Mouse (Mus musculus) heart, embryonic 14.5 days (tissue): Measurements from ENCODE around the gene Ccdc188. TPM values are rescaled to one million over a fixed set of nuclear protein-coding genes. Genes with fewer than 3 reads are reported as not detected.

Experiments used
- ATAC-seq: fragments of 200-750 bp; cut with Nextera tagmentation; 2 replicates; pipeline ENCODE4 v1.8.0; 2017; ENCODE audit warnings: low read depth, moderate TSS enrichment; ENCODE audit not compliant: insufficient number of reproducible peaks, insufficient read depth, low FRiP score
- H3K27ac ChIP-seq, 2 experiments: fragments of 200-500 bp in 1 of 2; fragments of 300-500 bp in 1 of 2; sonication (generic) in 1 of 2; replicated peaks in 1 of 2; 2 replicates each; pipeline ENCODE4 v1.5.1; 2012 to 2014; ENCODE audit warnings: low read depth in 2 of 2, low read length in 2 of 2, control low read depth in 1 of 2, mild to moderate bottlenecking in 1 of 2, mixed read lengths in 1 of 2; ENCODE audit not compliant: control insufficient read depth in 1 of 2, insufficient read depth in 1 of 2
- H3K27me3 ChIP-seq: fragments of 300-500 bp; sonication (generic); 2 replicates; pipeline ENCODE4 v1.6.1; 2014; ENCODE audit warnings: mild to moderate bottlenecking, low read length, control low read depth; ENCODE audit not compliant: control insufficient read depth, insufficient read depth
- H3K36me3 ChIP-seq: fragments of 300-500 bp; sonication (generic); 2 replicates; pipeline ENCODE4 v1.6.1; 2014; ENCODE audit warnings: mild to moderate bottlenecking, control low read depth, low read length, mixed read lengths; ENCODE audit not compliant: control insufficient read depth, insufficient read depth
- H3K4me1 ChIP-seq, 2 experiments: fragments of 200-500 bp in 1 of 2; fragments of 300-500 bp in 1 of 2; sonication (generic) in 1 of 2; 2 replicates each; pipeline ENCODE4 v1.6.1; 2012 to 2014; ENCODE audit warnings: low read length in 2 of 2, control low read depth in 1 of 2, mixed read lengths in 1 of 2; ENCODE audit not compliant: control insufficient read depth in 2 of 2, insufficient read depth in 2 of 2
- H3K4me2 ChIP-seq: fragments of 300-500 bp; sonication (generic); 2 replicates; pipeline ENCODE4 v1.6.1; 2014; ENCODE audit warnings: mild to moderate bottlenecking, low read length
- H3K4me3 ChIP-seq, 2 experiments: fragments of 200-500 bp in 1 of 2; fragments of 300-500 bp in 1 of 2; sonication (generic) in 1 of 2; 2 replicates each; pipeline ENCODE4 v1.5.1; 2012 to 2014; ENCODE audit warnings: low read length in 2 of 2, mild to moderate bottlenecking in 2 of 2, control low read depth in 1 of 2, low read depth in 1 of 2, moderate library complexity in 1 of 2; ENCODE audit not compliant: control insufficient read depth in 1 of 2, insufficient read depth in 1 of 2
- H3K9ac ChIP-seq: fragments of 300-500 bp; sonication (generic); 2 replicates; pipeline ENCODE4 v1.6.1; 2014; ENCODE audit warnings: mild to moderate bottlenecking, low read length
- H3K9me3 ChIP-seq: fragments of 300-500 bp; sonication (generic); 2 replicates; pipeline ENCODE4 v1.6.1; 2016; ENCODE audit warnings: low read length, control low read depth; ENCODE audit not compliant: control insufficient read depth
- WGBS: fragments of 180-500 bp; shearing (Covaris S2); extraction: QIAGEN DNeasy Blood & Tissue Kit; methylation state at CpG from one replicate; pipeline ENCODE4 v1.1.7; 2014; 5-methylcytosine and 5-hydroxymethylcytosine counted together
- polyA plus RNA-seq: library from polyadenylated mRNA; unstranded; fragments of >200 nt; fragmentation: Nextera tagmentation; extraction: Ambion mirVana; gene quantifications from 2 replicates; pipeline ENCODE4 v1.2.1, GENCODE M21; 2014

Ccdc188 gene
- 0.30 TPM in 1 of 2 replicates, not detected in the other for polyA plus RNA-seq

DNA sequence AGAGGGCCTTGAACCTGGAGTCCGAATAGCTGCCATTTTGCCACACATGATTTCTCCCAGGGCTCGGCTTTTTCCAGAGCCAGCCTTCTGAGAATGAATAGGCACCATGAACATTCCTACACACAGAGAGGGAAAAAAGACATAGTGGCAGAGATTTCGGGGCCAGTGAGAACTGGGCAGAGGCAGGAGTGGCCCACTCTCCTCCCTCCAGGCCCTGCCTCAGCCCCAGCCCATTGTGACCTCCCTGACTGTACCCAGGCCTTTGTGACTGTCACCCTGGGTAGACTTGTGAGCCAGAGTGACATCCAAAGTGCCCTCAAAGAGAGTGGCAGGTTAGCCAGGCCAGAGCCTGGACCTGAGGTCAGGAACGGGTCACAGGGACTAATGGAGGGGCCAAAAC, at the start of gene Ccdc188:
TSS of gene Ccdc188 (plus strand) at position 301 of the 400 bp plus-strand sequence.
- H3K9me3 ChIP-seq, result no peaks in the 10 kb centered on the region
- H3K9ac ChIP-seq, result peak within 1 kb of the TSS; percentile 16; the same call in 1 of the 2 replicates
- 81% methylated on average over 4 of the region's 4 CpGs for WGBS
- H3K36me3 ChIP-seq, result peaks cover 17% of the 10 kb centered on the region
- no peaks in the 10 kb centered on the region for H3K27me3 ChIP-seq
- H3K27ac ChIP-seq, result no peak within 1 kb of the TSS
- H3K4me1 ChIP-seq, result peaks cover 14 to 26% of the 10 kb centered on the region in 2 experiments
- ATAC-seq, result no peak
- no peak within 1 kb of the TSS for H3K4me2 ChIP-seq
- no peak within 1 kb of the TSS for H3K4me3 ChIP-seq

DNA sequence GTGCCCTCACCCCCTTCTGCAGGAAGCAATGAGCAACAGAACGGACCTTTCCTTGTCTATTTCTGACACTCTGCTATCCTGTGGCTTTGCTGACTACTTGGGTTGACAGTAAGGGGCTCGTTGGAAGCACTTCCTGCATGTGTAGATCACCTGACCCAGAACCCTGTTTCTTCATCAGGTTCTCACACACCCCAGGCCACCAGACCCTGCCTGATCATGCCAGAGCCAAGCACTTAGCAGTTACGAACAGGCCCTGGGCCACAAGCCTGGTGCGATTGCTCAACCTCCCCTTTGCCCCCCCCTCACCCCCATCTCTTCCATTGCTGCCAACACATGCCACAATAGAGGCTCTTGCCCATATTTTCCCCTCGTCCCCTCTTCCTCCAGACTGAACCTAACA, 48.5 kb upstream of the Ccdc188 start:
- no peak overlapping the region for H3K4me2 ChIP-seq
- ATAC-seq, result no peak
- 71% methylated on average over 5 of the region's 5 CpGs for WGBS

DNA sequence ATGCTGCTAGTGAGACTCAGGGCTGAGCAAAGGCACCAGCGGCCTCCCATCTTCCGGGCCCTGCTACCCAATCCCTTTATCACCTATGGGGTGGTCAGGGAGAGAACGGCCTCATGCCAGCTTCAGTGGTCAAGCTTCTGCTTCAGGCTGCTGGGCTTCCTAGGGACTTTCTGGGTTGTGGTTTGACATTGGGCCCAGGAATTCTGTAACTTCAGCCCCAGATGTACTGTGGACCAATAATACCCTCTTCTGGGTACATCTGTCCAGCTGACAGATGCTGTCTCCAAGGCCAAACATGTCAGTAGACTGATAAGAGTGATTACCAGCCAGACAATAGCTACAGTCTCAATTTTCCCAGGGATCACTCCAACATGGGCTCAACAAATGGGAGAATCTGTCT, 47.9 kb upstream of the Ccdc188 start:
- no peak overlapping the region for H3K4me3 ChIP-seq
- no peaks in the 10 kb centered on the region for H3K36me3 ChIP-seq
- H3K4me1 ChIP-seq, result peaks cover 6% of the 10 kb centered on the region in 2 experiments; a peak in 2 of 4 replicates
- no peak for ATAC-seq
- no peak overlapping the region for H3K9ac ChIP-seq
- H3K9me3 ChIP-seq, result no peaks in the 10 kb centered on the region
- no peak overlapping the region for H3K4me2 ChIP-seq
- no peak overlapping the region for H3K27ac ChIP-seq
- WGBS, result 80% methylated on average over 3 of the region's 3 CpGs
- 0 out of 2 replicates have a peak, but pooled peaks cover 7% of the 10 kb centered on the region for H3K27me3 ChIP-seq

More for the DNA sequence above, 48.5 kb upstream of the Ccdc188 start:
- Histone ChIP-seq H3K9me3 (no peaks in the 10 kb centered on the region), H3K4me3 (no peak overlapping the region), H3K9ac (no peak overlapping the region), H3K27me3 (0 out of 2 replicates have a peak, but pooled peaks cover 7% of the 10 kb centered on the region), H3K36me3 (no peaks in the 10 kb centered on the region), H3K4me1 (peaks cover 6% of the 10 kb centered on the region in 2 experiments; a peak in 2 of 4 replicates), H3K27ac (no peak overlapping the region)

DNA sequence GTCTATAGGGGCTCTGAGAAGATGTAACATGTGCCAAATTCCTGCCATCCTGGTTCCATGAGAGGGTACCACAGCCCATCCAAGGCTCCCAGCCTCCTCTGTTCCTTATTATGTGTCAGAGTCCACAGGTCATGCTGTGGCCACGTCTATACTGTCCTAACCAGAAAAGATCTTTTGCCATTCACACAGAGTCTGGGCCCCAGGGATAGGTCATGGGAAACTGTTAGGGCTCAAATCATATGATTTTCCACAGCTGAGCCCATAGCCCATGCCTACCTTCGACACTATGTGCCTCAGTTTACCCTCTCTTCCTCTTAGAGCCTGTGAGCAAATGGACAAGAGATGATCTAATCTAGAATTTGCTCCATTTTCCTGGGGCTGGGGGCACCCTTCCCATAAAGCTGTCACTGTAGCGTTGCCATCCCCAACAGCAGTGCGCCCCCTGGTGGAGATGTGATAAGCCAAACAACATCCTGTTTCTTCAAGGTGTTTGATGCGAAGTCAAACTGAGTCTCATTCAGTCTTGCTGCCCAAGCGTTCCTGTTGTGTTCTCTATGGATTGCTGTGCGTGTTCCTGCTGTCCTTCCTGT, 45.3 kb upstream of the Ccdc188 start:
- no peak overlapping the region for H3K4me2 ChIP-seq
- ATAC-seq, result no peak
- no peak overlapping the region for H3K4me3 ChIP-seq
- 9% methylated on average over 7 of the region's 7 CpGs for WGBS
- H3K9ac ChIP-seq, result no peak overlapping the region
- H3K27me3 ChIP-seq, result 0 out of 2 replicates have a peak, but pooled peaks cover 7% of the 10 kb centered on the region
- no peaks in the 10 kb centered on the region for H3K9me3 ChIP-seq
- H3K4me1 ChIP-seq, result peaks cover 5 to 6% of the 10 kb centered on the region in 2 experiments; a peak in 2 of 4 replicates
- no peaks in the 10 kb centered on the region for H3K36me3 ChIP-seq
- H3K27ac ChIP-seq, result no peak overlapping the region

DNA sequence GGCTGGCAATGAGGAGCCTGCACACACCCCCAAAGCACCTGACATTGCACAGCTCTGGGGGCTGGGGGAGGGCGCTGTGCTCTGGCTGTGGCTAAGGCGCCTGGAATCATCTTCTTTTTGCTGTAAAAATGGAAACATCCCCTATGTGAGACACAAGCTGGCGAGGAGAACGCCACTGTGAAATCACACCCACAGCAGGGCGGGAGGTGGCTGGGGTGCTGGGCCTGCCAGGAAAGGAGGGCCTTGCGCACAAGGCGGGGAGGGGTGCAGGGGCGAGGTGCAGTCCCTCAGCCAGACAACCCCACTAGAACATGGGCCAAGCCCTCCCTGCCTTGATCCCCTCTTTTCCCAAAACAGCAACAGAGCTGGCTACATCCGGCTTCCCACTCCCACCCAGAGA, 44.4 kb upstream of the Ccdc188 start:
- 78% methylated on average over 9 of the region's 9 CpGs for WGBS
- 0 out of 2 replicates have a peak, but pooled peaks cover 7% of the 10 kb centered on the region for H3K27me3 ChIP-seq
- no peaks in the 10 kb centered on the region for H3K36me3 ChIP-seq
- no peak overlapping the region for H3K9ac ChIP-seq
- H3K4me3 ChIP-seq, result no peak overlapping the region
- H3K4me1 ChIP-seq, result peaks cover 0 to 6% of the 10 kb centered on the region in 2 experiments; a peak in 1 of 4 replicates
- no peaks in the 10 kb centered on the region for H3K9me3 ChIP-seq
- no peak for ATAC-seq
- H3K4me2 ChIP-seq, result no peak overlapping the region
- H3K27ac ChIP-seq, result no peak overlapping the region

DNA sequence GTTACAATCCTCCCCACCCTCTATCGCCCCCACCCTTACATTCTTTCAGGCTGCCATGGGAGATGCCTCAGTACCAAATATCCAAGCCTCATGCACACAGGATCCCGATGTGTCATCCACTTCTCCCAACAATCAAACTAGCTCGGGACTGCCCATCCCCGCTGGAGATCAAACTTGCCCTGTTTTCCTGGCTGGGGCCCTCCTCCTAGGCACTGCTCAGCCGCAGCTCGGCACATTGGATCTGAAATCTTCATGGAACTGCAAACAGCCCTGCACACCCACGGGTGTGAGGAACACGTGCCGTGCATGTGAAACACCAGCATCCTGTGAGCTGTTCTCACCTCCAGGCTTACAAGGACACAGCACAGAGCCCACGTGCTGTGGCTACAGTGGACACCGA, 43.9 kb upstream of the Ccdc188 start:
- peaks cover 0 to 3% of the 10 kb centered on the region in 2 experiments; a peak in 1 of 4 replicates for H3K4me1 ChIP-seq
- no peak overlapping the region for H3K27ac ChIP-seq
- H3K4me2 ChIP-seq, result no peak overlapping the region
- no peak overlapping the region for H3K9ac ChIP-seq
- no peak overlapping the region for H3K4me3 ChIP-seq
- no peak for ATAC-seq
- H3K9me3 ChIP-seq, result no peaks in the 10 kb centered on the region
- 0 out of 2 replicates have a peak, but pooled peaks cover 7% of the 10 kb centered on the region for H3K27me3 ChIP-seq
- H3K36me3 ChIP-seq, result no peaks in the 10 kb centered on the region
- WGBS, result 51% methylated on average over 11 of the region's 11 CpGs

DNA sequence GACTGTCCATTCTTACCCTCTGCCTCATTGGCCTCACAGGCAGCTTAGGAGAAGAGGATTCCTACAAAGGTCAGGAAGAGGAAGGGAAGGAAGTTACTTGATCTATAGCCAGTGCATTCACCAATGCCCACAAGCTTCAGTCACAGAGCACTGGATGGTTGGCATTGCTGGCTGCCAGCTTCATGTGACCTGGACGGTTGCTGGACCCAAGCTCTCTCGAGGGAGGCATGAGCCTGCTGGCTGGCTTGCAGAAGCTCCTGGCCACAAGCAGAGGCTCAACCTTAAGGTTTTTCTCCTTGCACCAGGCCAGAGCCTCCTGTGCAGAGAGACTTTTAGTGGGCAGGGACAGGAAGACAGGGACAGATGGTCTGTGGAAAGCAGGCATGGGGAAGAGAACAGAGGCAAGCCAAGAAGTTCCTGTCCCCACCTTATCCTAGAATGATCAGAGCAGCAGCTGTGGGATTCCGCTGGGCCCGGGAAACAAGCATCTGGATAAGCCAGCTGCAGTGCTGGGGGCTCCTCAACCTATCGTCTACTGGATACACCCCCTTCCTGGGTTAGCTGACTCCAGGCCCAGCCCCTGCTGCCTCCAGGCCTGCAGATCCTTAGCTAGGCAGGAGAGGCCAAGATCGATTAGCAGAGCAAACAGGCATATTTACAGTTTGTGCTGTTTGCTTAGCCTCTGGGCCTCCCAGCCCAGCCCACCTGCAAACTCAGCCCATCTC, 41.7 kb upstream of the Ccdc188 start:
- Histone ChIP-seq H3K4me1 (peaks cover 0 to 3% of the 10 kb centered on the region in 2 experiments; a peak in 1 of 4 replicates), H3K36me3 (no peaks in the 10 kb centered on the region), H3K9ac (no peak overlapping the region), H3K4me2 (no peak overlapping the region), H3K27ac (no peak overlapping the region), H3K9me3 (no peaks in the 10 kb centered on the region), H3K4me3 (no peak overlapping the region), H3K27me3 (peaks cover 7% of the 10 kb centered on the region; the same call in 1 of the 2 replicates)
- 44% methylated on average over 6 of the region's 6 CpGs for WGBS
- ATAC-seq, result no peak
